Mouse (Mus musculus): Measurements from ENCODE around the gene Tagln3.

The Tagln3 gene

GRCm38 (mm10) chr16:45724061-45724741 is at the start of gene Tagln3:
Tagln3 (minus strand) TSS chr16:45724608.
- no peak for DNase-seq (ENCODE audit: low spot score in 2 of 2)

- no peak for DNase-seq (ENCODE audit: low spot score in 2 of 2)
Observed at GRCm38 (mm10) chr16:45770914-45771313, 46.5 kb upstream of the Tagln3 start.

GRCm38 (mm10) chr16:45767853-45768640 is 43.6 kb upstream of the Tagln3 start:
- no peak for DNase-seq (ENCODE audit: low spot score in 2 of 2)

GRCm38 (mm10) chr16:45767434-45767833 is 43.0 kb upstream of the Tagln3 start:
- DNase-seq (ENCODE audit: low spot score in 2 of 2) = no peak

- DNase-seq (ENCODE audit: low spot score in 2 of 2) = no peak
Observed at GRCm38 (mm10) chr16:45765801-45766494, 41.5 kb upstream of the Tagln3 start.

GRCm38 (mm10) chr16:45765102-45765501 is 40.7 kb upstream of the Tagln3 start:
- no peak for DNase-seq (ENCODE audit: low spot score in 2 of 2)

GRCm38 (mm10) chr16:45762859-45763505 is 38.6 kb upstream of the Tagln3 start:
- DNase-seq (ENCODE audit: low spot score in 2 of 2) = no peak

GRCm38 (mm10) chr16:45761425-45761824 is 37.0 kb upstream of the Tagln3 start:
- no peak for DNase-seq (ENCODE audit: low spot score in 2 of 2)

- no peak for DNase-seq (ENCODE audit: low spot score in 2 of 2)
Observed at GRCm38 (mm10) chr16:45758726-45759269, 34.4 kb upstream of the Tagln3 start.

GRCm38 (mm10) chr16:45757421-45758078 is 33.1 kb upstream of the Tagln3 start:
- DNase-seq (ENCODE audit: low spot score in 2 of 2) = no peak

- DNase-seq (ENCODE audit: low spot score in 2 of 2) = peak in 1 of 2 experiments; percentile 57
Observed at GRCm38 (mm10) chr16:45756855-45757254, 32.4 kb upstream of the Tagln3 start.

GRCm38 (mm10) chr16:45743591-45744144 is 19.3 kb upstream of the Tagln3 start:
- no peak for DNase-seq (ENCODE audit: low spot score in 2 of 2)

GRCm38 (mm10) chr16:45742615-45743476 is 18.4 kb upstream of the Tagln3 start, which contains the start of gene Abhd10:
Abhd10 (minus strand) TSS chr16:45742955.
- DNase-seq (ENCODE audit: low spot score in 2 of 2) = peak; percentile 96 to 97

GRCm38 (mm10) chr16:45737880-45738279 is 13.5 kb upstream of the Tagln3 start:
- DNase-seq (ENCODE audit: low spot score in 2 of 2) = no peak

GRCm38 (mm10) chr16:45736724-45737123 is 12.3 kb upstream of the Tagln3 start:
- no peak for DNase-seq (ENCODE audit: low spot score in 2 of 2)

- no peak for DNase-seq (ENCODE audit: low spot score in 2 of 2)
Observed at GRCm38 (mm10) chr16:45729163-45729562, 4.8 kb upstream of the Tagln3 start.

- DNase-seq (ENCODE audit: low spot score in 2 of 2) = no peak
Observed at GRCm38 (mm10) chr16:45724742-45725102, 314 bp upstream of the Tagln3 start.

GRCm38 (mm10) chr16:45723172-45723901 is 1.1 kb downstream of the Tagln3 start:
- DNase-seq (ENCODE audit: low spot score in 2 of 2) = no peak

- no peak for DNase-seq (ENCODE audit: low spot score in 2 of 2)
Observed at GRCm38 (mm10) chr16:45722460-45722951, 1.9 kb downstream of the Tagln3 start.
